9 mouse cellular contexts compared by ENCODE assay signal in the genomic region with DNA sequence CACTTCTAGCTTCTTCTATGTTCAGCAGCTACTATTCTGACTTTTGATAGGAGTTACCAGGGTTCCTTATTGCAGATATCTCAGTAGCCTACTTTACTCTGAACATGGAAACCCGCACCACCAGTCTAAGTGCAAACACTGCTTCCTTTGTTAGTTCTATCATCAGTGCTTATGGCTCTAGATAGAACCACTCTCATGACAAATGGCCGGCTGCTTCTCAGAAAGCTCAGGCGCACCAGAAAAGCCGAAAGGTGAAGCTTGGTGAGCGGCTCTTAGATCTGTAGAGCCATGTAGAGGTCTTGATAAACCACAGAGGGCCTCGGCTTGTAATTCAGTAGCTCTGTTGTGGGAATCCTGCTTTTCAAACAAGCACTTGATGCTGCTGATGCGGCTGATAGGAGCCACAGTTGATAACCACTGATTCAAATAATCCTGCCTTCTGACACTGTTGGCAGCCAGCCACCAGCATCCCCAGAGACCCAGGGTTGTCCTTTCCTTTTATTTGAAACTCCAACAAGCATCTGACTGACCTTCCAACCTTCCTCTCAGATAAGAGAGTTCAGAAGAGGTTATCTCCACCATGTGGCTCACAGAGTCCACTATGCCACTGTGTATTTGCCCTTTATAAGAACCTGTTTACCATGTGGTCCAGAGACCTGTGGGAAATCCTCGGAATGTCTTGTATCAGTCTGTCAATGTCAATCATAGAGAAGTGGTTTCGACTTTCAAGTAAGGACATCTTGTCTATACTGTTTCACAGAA.
DNase-seq lines count a peak whose midpoint lies in the region; ATAC-seq and TF ChIP-seq lines count a peak whose summit lies in the region.
"Had no signal": no experiment of that assay in that cellular context is flagged by ENCODE, and none has a peak within 500 bp of the region (broad histone marks: within the 10 kb centered on the region; RNA-seq: fewer than 3 reads in every experiment).

No protein-coding gene starts in this region.

- H3K36me3 ChIP-seq in hindbrain, postnatal 0 days (ENCODE audit: insufficient read depth, low read length) = no peaks in the 10 kb centered on the region
- H3K36me3 ChIP-seq in hindbrain, embryonic 11.5 days (ENCODE audit: control insufficient read depth, insufficient read depth, low read length) = no peaks in the 10 kb centered on the region
- no peaks in the 10 kb centered on the region for H3K36me3 ChIP-seq in stomach, embryonic 14.5 days (ENCODE audit: control insufficient read depth, insufficient read depth, low read length)
- H3K36me3 ChIP-seq: limb, embryonic 15.5 days had no signal

- WGBS in hindbrain, postnatal 0 days = 83% methylated on average over 9 of the region's 9 CpGs
- 75% methylated on average over 9 of the region's 9 CpGs for WGBS in hindbrain, embryonic 11.5 days
- WGBS in stomach, embryonic 14.5 days = 38% methylated on average over 9 of the region's 9 CpGs

- peak; percentile 12 for DNase-seq in hindbrain, postnatal 0 days (ENCODE audit: low spot score)
- DNase-seq in hindbrain, embryonic 11.5 days (ENCODE audit: low spot score) = no peak
- peak; percentile 11 for DNase-seq in gastrocnemius, postnatal 10 days
- DNase-seq in kidney, adult 9 months = peak; percentile 36
- DNase-seq in lung, postnatal 14 days = no peak
- DNase-seq: cerebellum, postnatal 36 days had no signal

- H3K4me2 ChIP-seq in hindbrain, postnatal 0 days (ENCODE audit: low read depth, low read length) = no peak overlapping the region
- H3K4me2 ChIP-seq in hindbrain, embryonic 11.5 days (replicated peaks; ENCODE audit: low read depth, low read length) = no peak overlapping the region
- H3K4me2 ChIP-seq in stomach, embryonic 14.5 days (replicated peaks; ENCODE audit: low read depth, low read length) = no peak overlapping the region
- H3K4me2 ChIP-seq: limb, embryonic 15.5 days had no signal

- no peaks in the 10 kb centered on the region for H3K9me3 ChIP-seq in hindbrain, postnatal 0 days (ENCODE audit: low read length)
- no peaks in the 10 kb centered on the region for H3K9me3 ChIP-seq in hindbrain, embryonic 11.5 days (ENCODE audit: control insufficient read depth, low read length)
- no peaks in the 10 kb centered on the region for H3K9me3 ChIP-seq in stomach, embryonic 14.5 days (ENCODE audit: control insufficient read depth, low read depth, low read length)
- H3K9me3 ChIP-seq: limb, embryonic 15.5 days had no signal

- H3K4me3 ChIP-seq in hindbrain, postnatal 0 days (ENCODE audit: low read length) = no peak overlapping the region
- no peak overlapping the region for H3K4me3 ChIP-seq in hindbrain, embryonic 11.5 days (ENCODE audit: low read depth, low read length)
- no peak overlapping the region for H3K4me3 ChIP-seq in stomach, embryonic 14.5 days (ENCODE audit: low read depth, low read length)
- H3K4me3 ChIP-seq: limb, embryonic 15.5 days had no signal

- H3K4me1 ChIP-seq in hindbrain, postnatal 0 days (ENCODE audit: insufficient read depth, low read length) = no peaks in the 10 kb centered on the region
- no peaks in the 10 kb centered on the region for H3K4me1 ChIP-seq in hindbrain, embryonic 11.5 days (replicated peaks; ENCODE audit: control insufficient read depth, insufficient read depth, low read length)
- H3K4me1 ChIP-seq in stomach, embryonic 14.5 days (ENCODE audit: control insufficient read depth, insufficient read depth, low read length) = no peaks in the 10 kb centered on the region
- H3K4me1 ChIP-seq: limb, embryonic 15.5 days had no signal

- H3K27me3 ChIP-seq in hindbrain, postnatal 0 days (ENCODE audit: insufficient read depth, low read length) = no peaks in the 10 kb centered on the region
- no peaks in the 10 kb centered on the region for H3K27me3 ChIP-seq in hindbrain, embryonic 11.5 days (ENCODE audit: control insufficient read depth, insufficient read depth, low read length)
- H3K27me3 ChIP-seq in stomach, embryonic 14.5 days (ENCODE audit: control insufficient read depth, insufficient read depth, low read length) = no peaks in the 10 kb centered on the region
- H3K27me3 ChIP-seq: limb, embryonic 15.5 days had no signal

- H3K27ac ChIP-seq in hindbrain, postnatal 0 days = no peak overlapping the region
- H3K27ac ChIP-seq in hindbrain, embryonic 11.5 days (ENCODE audit: low read depth, low read length) = no peak overlapping the region
- no peak overlapping the region for H3K27ac ChIP-seq in stomach, embryonic 14.5 days (ENCODE audit: low read length)
- H3K27ac ChIP-seq: limb, embryonic 15.5 days had no signal

- no peak for TF ChIP-seq CTCF in hindbrain, postnatal 0 days (IDR thresholded peaks at IDR 0.05; ENCODE audit: low read depth)

- no peak overlapping the region for H3K9ac ChIP-seq in hindbrain, postnatal 0 days (replicated peaks; ENCODE audit: low read length)
- H3K9ac ChIP-seq in hindbrain, embryonic 11.5 days (ENCODE audit: low read depth, low read length) = no peak overlapping the region
- no peak overlapping the region for H3K9ac ChIP-seq in stomach, embryonic 14.5 days (replicated peaks; ENCODE audit: low read depth, low read length)
- H3K9ac ChIP-seq: limb, embryonic 15.5 days had no signal

- no peak for ATAC-seq in hindbrain, postnatal 0 days
- ATAC-seq in hindbrain, embryonic 11.5 days (ENCODE audit: low FRiP score) = no peak
- peak; percentile 57; the same call in 1 of the 2 replicates for ATAC-seq in stomach, embryonic 14.5 days (ENCODE audit: insufficient number of reproducible peaks, insufficient read depth, low FRiP score, low read depth)
- ATAC-seq in activated CD4-positive, CD25-positive, alpha-beta regulatory T cell, adult 4 months = no peak

Comparison
In these comparisons a context has a peak if more than half of its experiments do, and no peak if none do; other contexts are left out.
1. DNase-seq: peak in hindbrain, postnatal 0 days (single experiment), gastrocnemius, postnatal 10 days (single experiment) and kidney, adult 9 months (single experiment); none in hindbrain, embryonic 11.5 days (single experiment) and lung, postnatal 14 days (single experiment).